Mouse (Mus musculus) subcutaneous adipose tissue, adult 2 months (tissue): ENCODE measurements around the gene Nup133. TPM values are rescaled to one million over a fixed set of nuclear protein-coding genes. Genes with fewer than 3 reads are reported as not detected.

Experiments
- polyA plus RNA-seq: library from polyadenylated mRNA; depleted of rRNA; stranded (reverse); fragments of >200 nt; gene quantifications from 2 replicates; pipeline ENCODE4 v1.2.3, GENCODE M21; 2012; ENCODE audit warnings: low replicate concordance; rRNA removed

Nup133 gene
- 12.1 and 23.6 TPM in 2 replicates for polyA plus RNA-seq

GRCm38 (mm10) chr8:123948942-123949685 lies at the start of gene Nup133:
TSS of gene Nup133 (minus strand) at chr8:123949265.

DNA sequence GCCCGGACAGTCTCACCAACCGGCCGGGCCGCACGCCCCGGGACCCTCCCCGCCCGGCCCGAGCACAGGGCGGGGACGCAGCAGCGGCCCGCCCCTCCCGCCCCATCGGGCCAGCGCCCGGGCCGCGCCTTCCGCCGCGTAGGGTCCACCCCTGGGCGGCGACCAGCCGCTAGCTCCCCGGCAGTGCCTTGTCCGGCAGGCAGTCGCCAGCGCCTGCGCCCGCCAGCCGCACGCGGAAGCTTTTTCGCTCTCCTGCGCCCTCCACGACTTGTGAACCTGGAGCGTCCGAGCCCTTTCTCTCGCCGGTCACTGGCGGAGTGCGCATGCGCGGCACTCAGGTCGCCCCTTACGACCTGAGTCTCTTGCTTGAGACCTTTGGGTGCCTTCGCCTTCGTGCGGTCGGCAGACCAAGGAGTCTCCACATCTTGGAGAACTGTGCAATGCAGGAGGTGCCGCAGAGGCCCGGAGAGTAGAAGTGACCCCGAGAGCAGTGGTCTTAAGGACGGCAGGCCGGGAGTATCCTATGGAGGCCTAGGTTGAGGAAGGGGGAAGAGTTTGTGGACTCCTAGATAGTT lies 33.8 kb upstream of the Nup133 start, which contains the start of gene Abcb10:
Abcb10 (minus strand) TSS at position 297 of the 575 bp plus-strand sequence.

GRCm38 (mm10) chr8:123894502-123895097 lies 54.5 kb downstream of the Nup133 start, which contains the start of gene Acta1:
TSS of gene Acta1 (minus strand) at chr8:123894751.

DNA sequence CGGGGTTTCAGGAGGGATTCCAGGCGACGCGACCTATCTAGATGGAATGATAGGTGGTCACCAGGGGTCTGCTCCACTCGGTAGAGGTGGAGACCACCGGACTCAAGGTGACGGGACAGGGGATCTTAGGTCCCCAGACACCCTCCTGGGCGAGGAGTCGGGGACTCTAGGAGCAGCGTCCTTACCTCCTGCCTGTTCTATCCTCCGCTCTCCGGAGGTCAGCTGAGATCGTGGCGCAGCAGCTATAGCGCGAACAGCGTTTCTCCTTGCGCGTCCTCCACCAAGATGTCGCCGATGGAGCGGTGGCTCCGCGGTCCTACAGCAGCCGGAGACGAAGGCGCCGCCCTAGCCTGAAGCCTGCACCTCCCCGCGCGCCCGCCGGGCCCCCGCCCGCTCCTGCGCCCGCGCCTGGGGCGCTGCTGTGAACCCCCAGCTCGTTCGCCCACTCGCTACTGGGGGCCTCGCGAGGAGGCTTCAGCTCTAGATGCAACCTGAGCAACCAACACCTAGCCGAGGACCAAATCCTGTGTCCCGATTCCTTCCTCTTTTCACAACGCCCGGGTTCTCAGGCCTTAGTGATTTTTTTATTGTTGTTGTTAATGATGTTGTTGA lies 89.3 kb downstream of the Nup133 start, which contains the start of gene Ccsap:
Ccsap (minus strand) TSS at position 562 of the 612 bp plus-strand sequence.

Other genes starting within 250 kb of the Nup133 start
- gene Rab4a, start 143.3 kb downstream of the Nup133 start, polyA plus RNA-seq: 19.8 and 23.7 TPM in 2 replicates
- gene Ccsap, start 89.1 kb downstream of the Nup133 start, polyA plus RNA-seq: 0.83 and 1.6 TPM in 2 replicates
- 162 and 251 TPM in 2 replicates for gene Acta1, start 54.5 kb downstream of the Nup133 start, polyA plus RNA-seq
- gene Abcb10, start 33.9 kb upstream of the Nup133 start, polyA plus RNA-seq: 12.1 and 16.5 TPM in 2 replicates
- 20.0 and 46.2 TPM in 2 replicates for gene Taf5l, start 72.1 kb upstream of the Nup133 start, polyA plus RNA-seq
- 3.5 and 10.4 TPM in 2 replicates for gene Urb2, start 72.2 kb upstream of the Nup133 start, polyA plus RNA-seq